Mouse (Mus musculus) left cerebral cortex, postnatal 36 days (tissue): ENCODE data around the gene Cd200r3. TPM values are rescaled to one million over a fixed set of nuclear protein-coding genes. Genes with fewer than 3 reads are reported as not detected.

ENCODE experiments used
- DNase-seq, 2 experiments: peaks; one replicate each; pipeline ENCODE4 v3.0.0; 2021 to 2022; ENCODE audit warnings: low spot score in 2 of 2, mixed read lengths in 1 of 2
- intact Hi-C: fragments of 180-260 bp; cut with DNase I; formaldehyde crosslinking; loops from one replicate; pipeline ENCODE4 v1.15.1; 2025
- total RNA-seq, 2 experiments: library from RNA; stranded (reverse); gene quantifications; 2 replicates each; pipeline ENCODE4 v1.2.3; 2021

The Cd200r3 gene
- not detected for total RNA-seq

GRCm38 (mm10) chr16:44943468-44943867 is at the start of gene Cd200r3:
Cd200r3 (plus strand) TSS chr16:44943678.
- no peak for DNase-seq

DNA sequence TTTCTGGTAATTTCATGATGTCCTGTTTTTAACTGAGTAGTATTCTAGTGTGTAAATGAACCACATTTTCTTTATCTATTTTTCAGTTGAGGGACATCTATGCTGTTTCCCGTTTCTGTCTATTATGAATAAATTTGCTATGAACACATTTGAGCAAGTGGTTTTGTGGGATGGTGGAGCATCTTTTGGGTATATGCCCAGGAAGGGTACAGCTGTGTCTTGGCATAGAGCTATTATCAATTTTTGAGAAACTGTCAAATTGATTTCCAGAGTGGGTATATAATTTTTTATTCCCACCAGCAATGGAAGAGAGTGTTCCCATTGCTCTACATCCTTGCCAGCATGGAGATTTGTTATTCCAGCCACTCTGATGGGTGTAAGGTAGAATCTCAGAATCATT is 11.5 kb upstream of the Cd200r3 start:
- DNase-seq, result no peak

More at GRCm38 (mm10) chr16:44943468-44943867, at the start of gene Cd200r3:
- intact Hi-C loops, result no loop called here

GRCm38 (mm10) chr16:44951360-44952114 is 8.1 kb downstream of the Cd200r3 start:
- no peak for DNase-seq
- intact Hi-C loops, result no loop called here

More for the DNA sequence above, 11.5 kb upstream of the Cd200r3 start:
- intact Hi-C loops, result no loop called here

- DNase-seq, result no peak
Measured at GRCm38 (mm10) chr16:44962296-44962695, 18.8 kb downstream of the Cd200r3 start.

GRCm38 (mm10) chr16:44962777-44963176 is 19.3 kb downstream of the Cd200r3 start:
- no peak for DNase-seq
- intact Hi-C loops, result no loop called here

More at GRCm38 (mm10) chr16:44962296-44962695, 18.8 kb downstream of the Cd200r3 start:
- intact Hi-C loops, result no loop called here

DNA sequence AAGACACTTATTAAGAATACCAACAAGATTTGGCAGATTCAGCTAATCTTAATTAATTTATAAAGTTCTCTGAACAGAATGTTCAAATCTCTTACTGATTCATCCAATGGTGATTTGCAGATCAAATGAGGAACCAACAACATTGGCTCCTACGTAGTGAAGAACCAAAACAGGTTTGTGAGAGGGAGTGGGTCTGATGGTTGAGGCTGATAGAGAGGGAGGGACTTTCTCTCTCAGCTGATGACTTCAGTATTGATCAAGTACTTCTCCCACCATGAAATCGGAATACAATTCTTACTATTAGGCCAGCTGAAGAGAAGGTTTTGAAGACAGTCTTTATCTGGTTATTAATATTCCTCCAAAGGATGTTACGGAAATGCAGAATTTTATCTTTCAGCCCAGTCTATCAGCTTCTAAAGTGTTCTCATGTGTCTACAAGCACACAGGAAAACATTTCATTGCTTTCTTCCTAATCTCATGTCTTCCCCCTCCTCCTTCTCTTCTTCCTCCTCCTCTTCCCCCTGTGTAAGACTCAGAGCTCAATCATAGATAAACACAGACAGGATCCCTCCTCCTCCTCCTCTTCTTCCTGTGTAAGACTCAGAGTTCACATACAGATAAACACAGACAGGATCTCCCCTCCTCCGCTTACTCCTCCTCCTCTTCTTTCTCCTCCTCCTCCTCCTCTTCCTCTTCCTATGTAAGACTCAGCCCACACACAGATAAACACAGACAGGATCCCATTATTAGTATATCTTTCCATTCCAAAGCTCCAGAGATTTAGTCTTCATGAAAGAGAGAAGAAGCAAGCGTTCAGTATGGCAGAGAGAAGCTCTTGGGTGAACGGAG is 21.3 kb downstream of the Cd200r3 start:
- intact Hi-C loops, result no loop called here
- no peak for DNase-seq

- intact Hi-C loops, result no loop called here
- DNase-seq, result no peak
Measured at GRCm38 (mm10) chr16:44965428-44965827, 21.9 kb downstream of the Cd200r3 start.

DNA sequence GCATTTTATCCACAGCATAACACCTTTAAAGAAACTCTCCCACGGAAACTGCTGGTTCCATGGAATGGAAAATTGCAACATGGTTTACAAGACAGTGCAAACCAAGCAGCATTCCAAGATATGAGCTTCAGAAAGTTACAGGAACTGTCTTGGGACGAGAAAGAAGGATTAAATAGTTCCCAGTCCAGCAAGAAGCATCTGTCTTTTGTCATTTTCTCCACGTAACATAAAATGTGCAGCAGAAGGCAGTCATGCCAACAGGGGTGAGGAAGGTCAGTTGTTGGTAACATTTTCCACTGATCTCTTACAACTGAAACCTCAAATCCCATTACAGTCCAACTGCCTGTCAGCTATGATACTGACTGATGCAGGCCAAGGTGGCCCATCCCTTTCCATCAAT is 22.4 kb downstream of the Cd200r3 start:
- DNase-seq, result no peak
- intact Hi-C loops, result no loop called here

DNA sequence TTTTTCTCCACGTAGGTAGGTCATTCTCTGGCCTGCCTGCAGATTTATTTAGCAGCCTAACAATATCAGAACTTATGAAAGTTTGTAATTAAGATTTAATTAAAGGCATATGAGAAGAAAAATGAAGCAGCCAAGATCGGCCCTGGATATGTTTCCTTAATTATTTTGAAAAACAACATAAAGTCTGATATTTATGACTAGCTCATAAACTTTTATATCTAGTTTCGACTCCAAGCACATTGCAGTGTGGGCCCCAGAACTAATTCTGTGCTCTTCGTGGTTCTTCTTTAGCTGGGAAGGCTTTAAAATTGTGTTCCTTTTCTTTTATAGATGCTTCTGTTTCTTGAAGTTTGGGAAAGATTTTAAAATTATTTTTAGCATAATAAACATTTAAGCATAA is 23.4 kb downstream of the Cd200r3 start:
- DNase-seq, result no peak
- intact Hi-C loops, result no loop called here

DNA sequence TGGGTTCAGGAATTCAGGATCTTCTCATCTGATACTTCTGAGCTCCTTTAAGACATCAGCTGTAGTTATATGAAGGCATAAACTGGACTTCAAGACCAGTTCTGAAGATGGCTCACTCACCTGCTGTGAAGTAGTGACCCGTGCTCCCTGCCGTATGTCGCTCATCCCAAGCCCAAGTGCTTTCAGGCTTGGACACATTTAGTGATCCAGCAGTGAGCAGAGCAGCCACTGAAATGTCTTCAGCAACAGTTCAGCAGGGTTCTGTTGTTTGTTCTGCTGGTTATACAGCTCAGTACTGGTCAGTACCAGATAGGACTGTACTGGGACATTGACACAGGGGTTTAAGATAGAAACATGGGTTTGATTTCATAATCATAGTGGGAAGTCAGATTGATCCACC is 24.6 kb downstream of the Cd200r3 start:
- no peak for DNase-seq
- intact Hi-C loops, result no loop called here

- intact Hi-C loops, result no loop called here
Measured at GRCm38 (mm10) chr16:44970925-44971324, 27.4 kb downstream of the Cd200r3 start.

DNA sequence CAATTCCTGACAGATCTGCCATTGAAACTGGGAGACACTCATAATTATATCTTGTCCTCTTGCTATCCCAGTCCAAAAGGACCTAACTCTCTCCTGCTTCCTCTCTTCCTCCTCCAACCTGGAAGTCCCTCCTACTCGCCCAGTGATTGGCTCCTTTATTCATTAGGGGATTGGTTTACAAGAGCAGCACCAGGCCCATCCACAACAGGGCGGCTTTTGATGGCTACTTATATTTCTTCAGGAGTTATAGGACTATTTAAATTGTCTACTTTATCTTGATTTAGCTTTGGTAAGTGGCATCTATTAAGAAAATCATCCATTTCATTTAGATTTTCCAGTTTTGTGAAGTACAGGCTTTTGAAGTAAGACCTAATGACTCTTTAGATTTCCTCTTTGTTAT is 30.6 kb downstream of the Cd200r3 start:
- no peak for DNase-seq
- intact Hi-C loops, result no loop called here

More at GRCm38 (mm10) chr16:44970925-44971324, 27.4 kb downstream of the Cd200r3 start:
- no peak for DNase-seq

DNA sequence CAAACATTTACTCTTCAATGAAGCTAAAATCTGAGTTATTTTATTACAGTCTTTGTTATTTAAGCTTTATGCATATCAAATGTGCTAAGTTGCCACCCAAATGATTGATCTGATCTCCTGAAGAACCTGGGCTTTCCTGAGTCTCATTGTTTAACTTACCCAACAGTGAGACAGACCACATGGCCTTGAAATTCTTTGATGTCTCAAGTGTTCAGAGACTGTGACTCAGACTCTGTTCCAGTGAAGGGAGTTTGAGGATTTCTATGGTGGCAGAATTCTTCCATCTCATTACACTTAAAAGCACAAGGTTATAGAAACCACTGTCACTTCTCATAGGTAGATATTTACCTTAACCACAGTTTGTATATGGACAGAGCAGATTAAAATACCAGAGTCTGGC is 32.6 kb downstream of the Cd200r3 start:
- intact Hi-C loops, result no loop called here

DNA sequence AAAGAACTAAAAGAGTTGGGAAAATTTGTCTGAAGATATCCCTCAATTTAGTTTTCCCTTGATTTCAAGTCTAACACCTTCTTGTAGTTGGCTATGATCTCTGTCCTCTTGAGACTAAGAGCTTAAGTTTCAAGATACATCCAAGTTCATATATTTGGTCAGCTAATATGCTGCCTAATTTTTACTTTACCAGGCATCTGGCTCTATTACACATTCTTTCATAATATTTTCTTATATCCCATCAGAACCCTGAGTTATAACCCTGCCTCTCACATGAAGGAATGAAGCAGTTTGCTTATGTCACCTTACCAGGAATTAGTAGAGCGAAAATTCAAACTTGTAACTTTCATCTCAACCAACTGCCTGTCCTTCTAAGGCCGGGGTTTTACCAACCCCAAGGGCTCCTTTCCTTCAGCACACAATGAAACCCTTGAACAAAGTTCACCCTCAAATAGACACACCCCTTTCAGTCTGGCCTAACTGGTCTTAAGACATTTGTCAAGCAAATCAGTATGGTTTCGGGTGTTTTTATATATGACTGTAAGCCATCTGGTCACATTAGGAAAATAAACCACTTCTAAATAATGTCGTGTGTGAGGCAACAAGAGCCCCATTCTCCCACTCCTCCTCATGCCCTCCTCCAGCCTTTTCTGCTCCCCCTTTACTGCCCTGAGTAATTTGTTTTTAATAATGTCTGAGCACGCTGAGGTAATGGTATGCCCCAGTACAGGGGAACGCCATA is 33.6 kb downstream of the Cd200r3 start:
- DNase-seq, result no peak
- intact Hi-C loops, result no loop called here

More for the DNA sequence above, 32.6 kb downstream of the Cd200r3 start:
- no peak for DNase-seq

DNA sequence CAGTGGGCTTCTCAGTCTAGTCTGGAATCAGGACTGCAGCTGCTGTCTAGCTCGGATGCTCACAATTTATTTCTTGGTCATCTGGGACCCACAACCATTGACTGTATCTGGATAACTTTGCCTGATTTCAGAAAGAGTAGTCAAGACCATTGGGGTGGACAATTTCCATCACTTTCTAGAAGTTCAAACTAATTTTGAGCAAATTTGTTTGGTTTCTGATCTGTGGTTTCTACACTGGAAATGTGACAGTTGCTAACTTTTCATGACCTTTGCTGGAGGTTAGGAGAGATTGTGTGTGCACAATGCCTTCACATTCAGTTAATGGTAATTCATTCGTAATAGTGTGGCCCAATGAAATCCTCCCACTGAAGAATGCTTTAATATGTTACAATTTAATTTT is 34.7 kb downstream of the Cd200r3 start:
- intact Hi-C loops, result no loop called here
- no peak for DNase-seq

DNA sequence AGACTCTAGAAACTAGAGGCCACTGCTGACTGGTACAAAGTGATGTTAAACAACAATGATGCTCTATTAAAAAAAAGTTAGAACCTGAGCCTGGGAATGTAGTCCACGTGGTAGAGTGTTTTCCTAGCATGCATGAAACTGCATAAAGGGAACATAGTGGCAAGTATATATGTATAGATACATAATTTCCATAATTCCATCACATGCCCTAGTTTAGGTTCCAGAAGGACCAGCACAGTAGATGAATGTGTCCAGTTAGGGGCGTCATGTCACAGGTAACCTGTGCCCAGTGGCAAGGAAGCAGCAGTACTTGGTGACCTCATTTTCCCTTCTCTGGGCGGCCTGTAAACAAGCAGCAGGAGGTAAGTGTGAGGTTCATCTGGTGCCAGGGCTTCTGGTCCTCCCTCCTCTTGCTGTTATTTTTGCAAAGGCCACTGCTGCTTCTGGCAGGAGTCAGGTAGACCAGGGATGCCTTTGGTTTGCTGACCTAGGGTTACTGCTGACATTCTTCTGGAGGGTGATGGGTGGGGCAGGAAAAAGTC is 35.9 kb downstream of the Cd200r3 start:
- intact Hi-C loops, result no loop called here
- DNase-seq, result no peak

GRCm38 (mm10) chr16:44982972-44983371 is 39.5 kb downstream of the Cd200r3 start:
- intact Hi-C loops, result no loop called here
- DNase-seq, result no peak

DNA sequence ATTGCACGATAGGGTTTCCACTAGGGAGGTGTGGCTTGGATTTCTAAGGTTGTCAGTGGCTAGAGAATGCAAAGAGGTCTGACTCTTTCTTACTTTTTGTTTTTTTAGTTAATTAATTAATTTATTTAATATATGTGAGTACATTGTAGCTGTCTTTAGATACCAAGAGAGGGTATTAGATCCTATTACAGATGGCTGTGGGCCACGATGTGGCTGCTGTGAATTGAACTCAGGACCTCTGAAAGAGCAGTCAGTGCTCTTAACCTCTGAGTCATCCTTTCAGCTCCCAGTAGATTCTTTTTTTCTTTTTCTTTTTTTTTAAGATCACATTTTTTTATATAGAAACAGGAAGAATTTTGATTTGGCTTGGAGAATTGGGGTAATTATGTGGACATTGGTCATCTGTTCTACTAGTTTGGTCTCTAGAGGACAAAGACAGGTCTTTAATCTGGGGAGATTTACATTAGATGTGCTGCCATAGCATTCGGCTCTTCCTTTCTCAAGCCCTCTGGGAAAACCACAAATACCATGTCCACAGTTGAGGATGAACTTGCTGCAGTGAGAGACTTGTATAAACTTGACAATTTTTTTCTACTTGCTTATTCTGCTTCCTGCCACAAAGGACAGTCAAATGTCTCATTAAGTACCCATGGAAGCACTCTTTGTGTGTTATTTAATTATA is 40.0 kb downstream of the Cd200r3 start:
- intact Hi-C loops, result no loop called here
- DNase-seq, result no peak

DNA sequence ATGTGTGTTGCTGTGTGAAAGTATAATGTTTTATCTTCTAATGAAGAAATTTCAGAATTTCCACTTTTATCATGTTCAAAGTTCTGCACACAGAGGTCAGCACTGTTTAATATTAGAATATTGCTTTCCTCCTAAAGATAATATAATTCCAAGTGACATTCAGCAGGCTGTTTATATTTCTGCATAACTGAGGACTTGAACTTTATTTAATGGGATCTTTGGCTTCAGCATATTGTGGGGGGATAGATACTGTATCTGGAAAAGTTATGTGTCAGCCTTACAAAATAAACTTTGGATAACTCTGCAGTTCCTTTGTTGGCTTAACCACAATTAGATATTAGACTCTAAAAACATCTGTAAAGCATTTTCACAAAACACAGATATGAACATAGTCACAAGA is 40.6 kb downstream of the Cd200r3 start:
- intact Hi-C loops, result no loop called here

More for the DNA sequence above, 40.6 kb downstream of the Cd200r3 start:
- no peak for DNase-seq
